Mouse (Mus musculus) Muller cell, postnatal 12 days (primary cell): Measurements from ENCODE around the gene Qrfp.
A peak's percentile ranks its signal among the peaks of the same experiment; 100 is the strongest.

Experiments
- DNase-seq: peaks from one replicate; pipeline ENCODE4 v3.0.0-alpha.2; 2015; ENCODE audit errors: inconsistent ontology term

Gene Qrfp

DNA sequence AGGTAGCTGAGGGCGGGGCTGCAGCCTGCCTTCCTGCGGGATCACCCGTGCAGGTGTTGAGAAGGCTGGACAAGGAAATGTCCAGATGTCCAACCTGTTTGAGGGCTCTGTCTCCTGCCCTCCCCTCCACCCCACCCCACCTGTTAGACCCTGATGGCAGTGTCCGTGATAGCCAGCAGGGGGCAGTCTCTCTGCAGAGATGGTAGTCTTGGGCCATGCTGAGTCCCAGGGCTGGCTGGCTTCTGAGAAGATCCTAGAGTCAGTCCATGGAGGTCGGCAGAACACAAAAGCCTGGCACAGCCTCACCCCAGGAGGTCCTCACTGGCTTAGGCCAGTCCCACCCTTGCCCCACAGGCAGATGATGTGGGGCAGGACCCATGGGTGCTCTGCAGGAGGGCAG, 5.0 kb upstream of the Qrfp start:
- peak; percentile 51 for DNase-seq

- DNase-seq: no peak
These were observed 4.3 kb upstream of the Qrfp start for GRCm38 (mm10) chr2:31814699-31815098.

DNA sequence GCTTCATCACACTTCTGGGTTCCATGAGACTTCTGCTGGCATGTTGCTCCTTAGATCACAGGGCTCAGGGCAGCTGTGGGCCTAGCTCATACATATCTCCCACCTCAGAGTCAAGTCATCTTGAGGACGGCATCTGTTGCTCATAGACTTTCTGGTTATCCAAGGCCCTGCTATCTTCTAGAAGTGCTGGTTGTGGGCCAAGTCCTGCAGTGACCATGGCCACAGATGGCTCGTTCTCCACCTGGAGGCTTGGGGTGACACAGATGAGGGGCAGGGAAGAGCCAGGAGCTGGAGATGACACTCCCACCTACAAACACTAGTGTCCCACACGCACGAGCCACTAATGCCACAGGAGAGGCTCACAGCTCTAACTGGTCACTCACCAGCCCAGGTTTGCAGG, 3.3 kb upstream of the Qrfp start:
- no peak for DNase-seq

- peak; percentile 40 for DNase-seq
These were observed 942 bp upstream of the Qrfp start for GRCm38 (mm10) chr2:31811086-31811958.

GRCm38 (mm10) chr2:31809358-31809740, 1.0 kb downstream of the Qrfp start:
- DNase-seq: no peak

DNA sequence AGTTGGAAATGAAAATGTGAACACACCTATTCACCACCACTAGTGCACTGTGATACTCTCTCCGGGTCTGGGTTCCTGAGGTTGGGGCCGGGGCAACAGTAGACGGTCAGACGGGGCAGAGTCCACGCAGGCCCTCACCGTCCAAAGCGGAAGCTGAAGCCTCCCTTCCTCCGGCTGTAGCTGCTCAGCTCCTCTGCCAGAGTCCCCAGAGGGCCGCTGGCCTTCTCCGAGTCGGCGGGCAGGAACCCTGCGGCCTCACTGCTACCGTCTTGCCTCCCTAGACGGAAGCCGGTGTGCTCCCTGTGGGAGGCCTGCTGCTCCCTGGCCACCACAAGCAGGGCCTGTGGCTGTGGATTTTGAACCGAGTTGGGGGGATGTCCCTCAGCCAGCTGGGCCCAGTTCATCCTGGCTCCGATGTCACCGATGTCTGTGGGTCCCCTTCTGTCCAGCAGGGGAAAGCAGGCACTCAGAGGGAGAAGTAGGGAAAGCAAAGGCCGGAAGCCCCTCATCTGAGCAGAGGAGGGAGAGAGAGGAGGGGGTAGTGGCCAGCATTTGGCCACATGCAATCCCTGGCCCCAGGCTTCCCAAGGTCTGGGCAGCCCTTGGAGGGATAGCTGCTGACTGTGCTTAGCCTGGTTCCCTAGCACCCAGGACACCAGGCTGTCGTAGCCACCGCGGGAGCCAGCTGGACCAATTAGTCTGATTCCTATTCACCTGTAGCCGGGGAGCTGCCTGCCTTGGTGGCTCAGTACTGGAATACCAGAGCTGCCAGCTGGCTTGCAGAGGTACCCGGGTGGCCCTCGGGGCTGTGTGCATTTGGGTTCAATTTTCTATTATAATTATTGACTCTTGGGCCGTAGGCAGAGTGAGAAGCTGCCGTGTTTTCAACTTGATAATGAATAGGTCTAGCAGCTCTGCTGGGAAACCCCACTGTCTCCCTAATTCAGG, 1.7 kb downstream of the Qrfp start:
- DNase-seq: peak; percentile 55

- DNase-seq: peak; percentile 46
These were observed 3.6 kb downstream of the Qrfp start for GRCm38 (mm10) chr2:31806639-31807382.

DNA sequence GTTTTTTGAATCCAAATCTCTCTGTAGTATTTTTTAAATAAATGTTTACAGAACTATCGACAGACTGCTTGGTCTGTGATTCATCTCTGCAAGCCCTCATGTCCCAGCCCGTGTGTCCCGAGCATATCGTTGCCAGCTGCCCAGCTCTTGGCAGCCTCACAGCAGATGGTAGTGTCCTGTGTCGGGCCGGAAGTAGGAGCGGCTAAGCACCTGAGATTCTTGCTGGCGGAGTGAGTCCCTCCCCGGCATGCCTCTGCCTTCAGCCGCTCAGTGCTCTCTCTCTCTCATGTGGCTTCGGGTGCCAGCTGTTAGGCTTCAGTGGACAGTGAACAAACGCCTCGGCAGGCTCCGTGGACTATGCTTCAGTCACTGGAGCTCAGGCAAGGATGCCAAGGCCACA, 6.9 kb downstream of the Qrfp start:
- DNase-seq: no peak

DNA sequence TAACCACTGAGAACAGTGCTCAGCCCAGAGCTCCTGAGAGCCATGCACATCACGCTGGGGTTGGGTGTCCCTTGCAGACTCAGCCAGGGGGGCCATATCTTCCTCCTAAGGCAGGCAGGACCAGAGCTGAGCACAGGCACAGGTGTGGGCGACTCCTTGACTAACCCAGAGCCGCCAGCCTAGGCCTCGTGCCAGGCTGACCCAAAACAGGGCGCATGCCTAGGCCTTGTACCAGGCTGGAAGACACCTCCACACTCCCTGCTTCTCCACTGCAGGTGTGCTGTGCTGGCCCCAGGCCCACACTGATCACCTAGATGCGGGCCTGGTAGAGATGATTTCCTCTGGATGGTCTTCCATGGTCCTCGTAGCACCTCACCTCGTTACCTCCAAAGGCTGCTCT, 7.6 kb downstream of the Qrfp start:
- no peak for DNase-seq

- no peak for DNase-seq
These were observed 9.0 kb downstream of the Qrfp start for GRCm38 (mm10) chr2:31801416-31801815.

DNA sequence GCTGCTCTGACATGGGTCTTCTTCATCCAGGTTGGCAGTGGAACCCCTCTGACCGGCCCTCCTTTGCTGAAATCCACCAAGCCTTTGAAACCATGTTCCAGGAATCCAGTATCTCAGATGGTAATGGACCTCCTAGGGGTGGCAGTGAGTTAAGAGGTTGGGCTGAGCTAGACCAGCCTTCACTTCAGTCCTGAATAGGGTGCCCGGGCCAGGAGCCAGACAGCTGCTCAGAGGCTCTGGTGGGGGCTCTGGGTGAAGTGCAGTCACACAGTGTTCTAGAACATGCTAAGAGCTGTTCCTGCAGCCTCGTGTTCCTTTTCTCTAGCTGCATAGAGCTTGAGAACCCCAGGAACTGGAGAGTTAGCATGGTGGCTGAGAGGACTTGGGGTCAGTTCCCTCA, 13.4 kb downstream of the Qrfp start:
- DNase-seq: no peak

DNA sequence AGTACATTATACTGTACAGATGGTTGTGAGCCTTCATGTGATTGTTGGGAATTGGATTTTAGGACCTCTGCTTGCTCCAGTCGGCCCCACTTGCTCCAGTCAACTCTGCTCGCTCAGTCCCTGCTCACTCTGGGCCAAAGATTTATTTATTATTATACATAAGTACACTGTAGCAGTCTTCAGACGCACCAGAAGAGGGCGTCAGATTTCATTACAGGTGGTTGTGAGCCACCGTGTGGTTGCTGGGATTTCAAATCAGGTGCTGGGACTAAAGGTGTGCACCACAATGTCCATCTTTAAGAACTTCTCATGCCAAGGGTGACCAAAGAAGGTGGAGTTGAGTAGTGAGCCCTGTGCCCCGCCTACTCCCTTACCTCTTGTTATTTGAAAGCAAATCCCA, 17.8 kb downstream of the Qrfp start:
- no peak for DNase-seq

DNA sequence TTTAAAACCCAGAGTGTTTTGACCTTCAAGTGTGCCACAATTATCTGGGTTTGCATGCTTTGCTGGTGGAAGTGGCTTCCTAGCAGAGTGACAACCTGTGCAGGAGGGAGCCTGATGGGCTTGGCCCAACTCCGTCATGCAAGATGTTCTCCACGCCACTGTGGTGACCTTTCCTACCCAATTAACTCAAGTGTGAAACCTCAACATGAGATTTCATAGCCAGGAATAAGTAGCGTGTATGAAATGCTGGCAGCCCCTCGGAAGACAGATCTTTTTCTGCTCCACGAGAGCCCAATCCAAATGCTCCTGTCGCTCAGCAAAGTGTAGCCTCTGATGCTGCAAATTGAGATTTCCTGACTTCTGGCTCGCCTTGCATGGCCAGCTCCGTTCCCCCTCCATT, 19.1 kb downstream of the Qrfp start:
- no peak for DNase-seq

- DNase-seq: no peak
These were observed 19.6 kb downstream of the Qrfp start for GRCm38 (mm10) chr2:31790728-31791251.

- DNase-seq: no peak
These were observed 21.2 kb downstream of the Qrfp start for GRCm38 (mm10) chr2:31789215-31789614.

GRCm38 (mm10) chr2:31788227-31788626, 22.2 kb downstream of the Qrfp start:
- no peak for DNase-seq

DNA sequence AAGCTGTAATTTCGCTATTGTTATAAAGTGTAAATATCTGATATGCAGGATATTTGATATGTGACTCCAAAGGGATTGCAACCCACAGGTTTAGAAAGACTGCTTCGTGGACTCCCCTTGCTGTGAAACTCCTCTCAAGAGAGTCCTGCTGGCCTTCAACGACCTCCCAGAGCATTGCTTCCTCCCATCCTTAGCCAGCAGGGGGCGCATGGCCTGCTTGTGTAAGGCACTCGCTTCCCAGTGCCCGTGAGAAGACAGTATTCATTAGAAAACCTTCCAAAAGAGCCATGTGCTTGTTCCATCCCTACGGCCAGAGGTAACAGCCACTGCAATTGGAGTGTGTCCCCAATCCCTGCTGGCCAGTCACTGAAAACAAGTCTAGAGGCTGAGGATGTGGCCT, 23.4 kb downstream of the Qrfp start:
- peak; percentile 50 for DNase-seq

GRCm38 (mm10) chr2:31785074-31785473, 25.3 kb downstream of the Qrfp start:
- peak; percentile 50 for DNase-seq

GRCm38 (mm10) chr2:31782958-31783602, 27.3 kb downstream of the Qrfp start:
- no peak for DNase-seq

DNA sequence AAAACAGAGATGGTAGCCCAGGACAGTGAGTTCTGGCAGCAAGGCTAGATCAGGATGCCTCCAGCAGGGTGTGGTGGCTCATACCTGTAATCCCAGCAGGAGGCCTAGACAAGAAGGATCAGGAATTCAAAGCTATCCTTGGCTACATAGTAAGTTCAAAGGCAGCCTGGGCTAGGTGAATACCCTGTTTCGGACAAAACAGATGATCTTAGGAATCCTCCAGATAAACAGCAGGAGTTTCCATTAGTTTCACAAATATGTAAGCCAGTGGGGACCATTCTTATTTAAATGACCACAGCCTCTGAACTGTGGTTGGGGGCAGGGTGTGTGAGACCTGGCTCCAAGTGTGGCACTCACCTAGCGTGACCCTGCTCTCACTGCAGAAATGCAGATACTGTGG, 31.1 kb downstream of the Qrfp start:
- DNase-seq: no peak

DNA sequence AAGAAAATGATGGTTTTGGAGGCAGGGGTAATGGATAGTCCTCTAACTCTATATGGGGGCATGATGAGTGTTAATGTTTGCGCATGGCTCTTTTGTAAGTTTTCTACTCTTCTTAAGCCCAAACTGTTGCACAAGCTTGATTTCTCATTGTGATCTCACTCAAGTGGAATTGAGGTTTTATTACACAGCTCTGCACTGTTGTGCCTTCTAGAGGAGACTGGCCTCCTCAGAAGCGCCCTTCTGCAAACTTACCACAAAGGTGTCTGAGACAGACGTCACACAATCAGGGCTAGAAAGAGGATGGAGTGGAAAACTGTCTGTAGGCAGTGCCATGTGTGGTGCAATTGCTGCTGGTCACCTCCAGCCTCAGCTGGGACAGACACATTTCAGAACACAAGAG, 33.9 kb downstream of the Qrfp start:
- DNase-seq: no peak
